Mouse (Mus musculus) large intestine, adult 2 months (tissue): ENCODE data around the gene Cd207. TPM values are rescaled to one million over a fixed set of nuclear protein-coding genes. Genes with fewer than 3 reads are reported as not detected.

Experiments
- DNase-seq: peaks from one replicate; pipeline ENCODE4 v3.0.0-alpha.2; 2012; ENCODE audit warnings: low read depth, low spot score
- WGBS: fragments of 180-500 bp; shearing (Covaris S2); methylation state at CpG from one replicate; pipeline ENCODE4 v1.1.7; 2018; 5-methylcytosine and 5-hydroxymethylcytosine counted together
- polyA plus RNA-seq: library from polyadenylated mRNA; depleted of rRNA; stranded (reverse); fragments of >200 nt; gene quantifications from 2 replicates; pipeline ENCODE4 v1.2.3, GENCODE M21; 2012; rRNA removed

Cd207 gene
- not detected in 2 replicates for polyA plus RNA-seq

GRCm38 (mm10) chr6:83677757-83678156, at the start of gene Cd207:
Cd207 (minus strand) TSS chr6:83677857.
- DNase-seq = no peak
- WGBS = 62% methylated on average over 4 of the region's 4 CpGs

- no peak for DNase-seq
- WGBS = 48% methylated on average over 4 of the region's 4 CpGs
Observed at GRCm38 (mm10) chr6:83727178-83727577, 49.5 kb upstream of the Cd207 start.

- 14% methylated on average over 6 of the region's 6 CpGs for WGBS
Observed at GRCm38 (mm10) chr6:83722526-83722925, 44.9 kb upstream of the Cd207 start.

GRCm38 (mm10) chr6:83717026-83717425, 39.4 kb upstream of the Cd207 start:
- WGBS = 6% methylated on average over 8 of the region's 8 CpGs
- no peak for DNase-seq

More at GRCm38 (mm10) chr6:83722526-83722925, 44.9 kb upstream of the Cd207 start:
- no peak for DNase-seq

GRCm38 (mm10) chr6:83715461-83716196, 38.0 kb upstream of the Cd207 start:
- 9% methylated on average over 30 of the region's 30 CpGs for WGBS
- DNase-seq = no peak

- DNase-seq = no peak
- 7% methylated on average over 34 of the region's 34 CpGs for WGBS
Observed at GRCm38 (mm10) chr6:83714221-83715123, 36.8 kb upstream of the Cd207 start.

- DNase-seq = no peak
- WGBS = 9% methylated on average over 12 of the region's 12 CpGs
Observed at GRCm38 (mm10) chr6:83713271-83714136, 35.8 kb upstream of the Cd207 start.

GRCm38 (mm10) chr6:83711725-83712475, 34.2 kb upstream of the Cd207 start:
- no peak for DNase-seq
- 6% methylated on average over 45 of the region's 45 CpGs for WGBS

- WGBS = 1% methylated on average over 45 of the region's 46 CpGs
- no peak for DNase-seq
Observed at GRCm38 (mm10) chr6:83711067-83711675, 33.5 kb upstream of the Cd207 start, which contains the start of gene Vax2. Vax2 (plus strand) TSS chr6:83711264.

- WGBS = under 1% methylated on average over 32 of the region's 32 CpGs
- DNase-seq = no peak
Observed at GRCm38 (mm10) chr6:83710361-83711066, 32.9 kb upstream of the Cd207 start.

- WGBS = 7% methylated on average over 6 of the region's 6 CpGs
Observed at GRCm38 (mm10) chr6:83707738-83708510, 30.3 kb upstream of the Cd207 start.

GRCm38 (mm10) chr6:83704701-83705100, 27.0 kb upstream of the Cd207 start:
- 29% methylated on average over 5 of the region's 5 CpGs for WGBS
- DNase-seq = no peak

More at GRCm38 (mm10) chr6:83707738-83708510, 30.3 kb upstream of the Cd207 start:
- no peak for DNase-seq

- WGBS = 22% methylated on average over 1 of the region's 1 CpGs
- DNase-seq = no peak
Observed at GRCm38 (mm10) chr6:83704294-83704693, 26.6 kb upstream of the Cd207 start.

GRCm38 (mm10) chr6:83703722-83704078, 26.0 kb upstream of the Cd207 start:
- WGBS = 1% methylated on average over 10 of the region's 10 CpGs
- DNase-seq = no peak

GRCm38 (mm10) chr6:83703000-83703721, 25.5 kb upstream of the Cd207 start:
- DNase-seq = no peak
- WGBS = 3% methylated on average over 27 of the region's 27 CpGs

GRCm38 (mm10) chr6:83702146-83702999, 24.7 kb upstream of the Cd207 start:
- DNase-seq = no peak
- 3% methylated on average over 53 of the region's 53 CpGs for WGBS
